Mouse (Mus musculus): ENCODE measurements around the gene Fgfr2.
"Not testable (repeated sequence)": the region's sequence is repeated elsewhere in the genome, so short reads cannot be mapped to it uniquely, and the experiment has no call there.

The Fgfr2 gene

GRCm38 (mm10) chr7:130625361-130625760 lies 2497.8 kb downstream of the Fgfr2 start:
- DNase-seq (ENCODE audit: low read depth, low spot score) = no peak

GRCm38 (mm10) chr7:130624299-130624698 lies 2498.9 kb downstream of the Fgfr2 start:
- no peak for DNase-seq (ENCODE audit: low read depth, low spot score)

- no peak for DNase-seq (ENCODE audit: low read depth, low spot score)
These were observed 2500.8 kb downstream of the Fgfr2 start for GRCm38 (mm10) chr7:130622359-130622758.

- no peak for DNase-seq (ENCODE audit: low read depth, low spot score)
These were observed 2501.2 kb downstream of the Fgfr2 start for GRCm38 (mm10) chr7:130621953-130622352.

GRCm38 (mm10) chr7:130621068-130621467 lies 2502.1 kb downstream of the Fgfr2 start:
- DNase-seq (ENCODE audit: low read depth, low spot score) = no peak

GRCm38 (mm10) chr7:130617591-130617990 lies 2505.6 kb downstream of the Fgfr2 start:
- DNase-seq (ENCODE audit: low read depth, low spot score) = no peak

GRCm38 (mm10) chr7:130613973-130614372 lies 2509.2 kb downstream of the Fgfr2 start:
- no peak for DNase-seq (ENCODE audit: low read depth, low spot score)

GRCm38 (mm10) chr7:130606958-130607357 lies 2516.2 kb downstream of the Fgfr2 start:
- no peak for DNase-seq (ENCODE audit: low read depth, low spot score)

- no peak for DNase-seq (ENCODE audit: low read depth, low spot score)
These were observed 2518.0 kb downstream of the Fgfr2 start for GRCm38 (mm10) chr7:130605111-130605510.

- no peak for DNase-seq (ENCODE audit: low read depth, low spot score)
These were observed 2518.8 kb downstream of the Fgfr2 start for GRCm38 (mm10) chr7:130604390-130604789.

GRCm38 (mm10) chr7:130603556-130603955 lies 2519.6 kb downstream of the Fgfr2 start:
- DNase-seq (ENCODE audit: low read depth, low spot score) = no peak

- DNase-seq (ENCODE audit: low read depth, low spot score) = no peak
These were observed 2520.3 kb downstream of the Fgfr2 start for GRCm38 (mm10) chr7:130602804-130603203.

GRCm38 (mm10) chr7:130600546-130600945 lies 2522.6 kb downstream of the Fgfr2 start:
- no peak for DNase-seq (ENCODE audit: low read depth, low spot score)

GRCm38 (mm10) chr7:130600074-130600473 lies 2523.1 kb downstream of the Fgfr2 start:
- DNase-seq (ENCODE audit: low read depth, low spot score) = no peak

- DNase-seq (ENCODE audit: low read depth, low spot score) = no peak
These were observed 2525.6 kb downstream of the Fgfr2 start for GRCm38 (mm10) chr7:130597546-130597945.

GRCm38 (mm10) chr7:130596079-130596855 lies 2526.9 kb downstream of the Fgfr2 start:
- DNase-seq (ENCODE audit: low read depth, low spot score) = not testable (repeated sequence)

GRCm38 (mm10) chr7:130593375-130594239 lies 2529.5 kb downstream of the Fgfr2 start:
- not testable (repeated sequence) for DNase-seq (ENCODE audit: low read depth, low spot score)

GRCm38 (mm10) chr7:130592975-130593374 lies 2530.2 kb downstream of the Fgfr2 start:
- not testable (repeated sequence) for DNase-seq (ENCODE audit: low read depth, low spot score)

- no peak for DNase-seq (ENCODE audit: low read depth, low spot score)
These were observed 2532.2 kb downstream of the Fgfr2 start for GRCm38 (mm10) chr7:130590845-130591437.

- no peak for DNase-seq (ENCODE audit: low read depth, low spot score)
These were observed 2532.9 kb downstream of the Fgfr2 start for GRCm38 (mm10) chr7:130590081-130590828.

GRCm38 (mm10) chr7:130586521-130587072 lies 2536.6 kb downstream of the Fgfr2 start:
- DNase-seq (ENCODE audit: low read depth, low spot score) = no peak
